Mouse (Mus musculus) ES-Bruce4 (cell line): Measurements from ENCODE around the gene Hic2.

Experiments used
- CTCF ChIP-seq: IDR thresholded peaks from one replicate; pipeline ENCODE4 v1.8.1; 2011; ENCODE audit warnings: low read depth, low read length
- POLR2A ChIP-seq: IDR thresholded peaks from one replicate; pipeline ENCODE4 v1.8.1; 2011; ENCODE audit warnings: low read length; ENCODE audit not compliant: insufficient read depth

DNA sequence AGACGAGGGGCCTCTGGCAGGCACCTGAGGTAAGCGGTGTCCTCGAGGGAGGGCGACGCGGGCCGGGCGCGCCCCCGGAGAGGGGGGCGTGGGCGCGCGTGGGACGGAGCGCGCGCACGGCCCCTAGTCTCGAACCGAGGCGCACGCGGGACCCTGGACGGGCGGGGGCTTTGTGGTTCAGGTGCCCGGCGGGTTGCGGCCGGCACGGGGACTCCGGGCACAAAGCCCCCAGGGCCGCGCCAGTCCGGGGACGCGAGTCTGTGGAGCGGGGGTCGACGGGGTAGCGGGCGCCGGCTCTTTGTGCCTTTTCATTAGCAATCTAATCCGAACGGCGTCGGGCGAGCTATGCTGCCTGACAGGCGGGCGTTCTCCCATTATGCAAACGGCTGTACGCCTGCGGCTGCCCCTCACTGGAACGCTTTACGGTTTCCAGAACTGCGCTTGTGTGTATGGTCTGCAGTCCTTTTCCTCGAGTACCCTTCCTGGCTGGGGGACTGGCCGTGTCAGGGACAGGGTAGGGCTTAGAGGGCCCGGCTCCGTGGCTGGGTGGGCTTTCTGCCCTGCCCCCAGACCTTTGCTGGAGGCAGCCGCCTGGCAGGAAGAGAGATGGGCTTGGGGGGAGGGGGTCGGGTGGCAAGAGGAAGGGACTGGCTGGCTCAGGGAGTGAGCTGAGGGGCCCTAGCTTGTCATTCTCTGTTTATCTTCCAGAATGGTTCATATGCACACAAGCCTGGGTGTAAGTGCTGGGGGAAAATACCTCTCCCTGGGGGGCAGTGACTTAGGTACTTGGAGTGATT is 528 bp downstream of the Hic2 start:
- no peak for TF ChIP-seq CTCF
- no peak for TF ChIP-seq POLR2A
